Mouse (Mus musculus) myocyte (in vitro differentiated cells): ENCODE measurements around the gene Gm45233. TPM values are rescaled to one million over a fixed set of nuclear protein-coding genes. Genes with fewer than 3 reads are reported as not detected.

Experiments used
- H3K27me3 ChIP-seq: one replicate; pipeline ENCODE4 v1.6.1; 2011; ENCODE audit not compliant: control insufficient read depth, insufficient read depth, insufficient read length
- H3K36me3 ChIP-seq: one replicate; pipeline ENCODE4 v1.6.1; 2011; ENCODE audit not compliant: control insufficient read depth, insufficient read depth
- H3K4me2 ChIP-seq: one replicate; pipeline ENCODE4 v1.6.1; 2011; ENCODE audit warnings: low read depth, control low read depth
- H3K4me3 ChIP-seq: one replicate; pipeline ENCODE4 v1.5.1; 2011; ENCODE audit warnings: mild to moderate bottlenecking, control low read depth, moderate library complexity
- H3K79me2 ChIP-seq: one replicate; pipeline ENCODE4 v1.6.1; 2011; ENCODE audit not compliant: control insufficient read depth, insufficient read depth
- H3ac ChIP-seq: one replicate; pipeline ENCODE4 v1.6.1; 2011; ENCODE audit not compliant: control insufficient read depth, insufficient read length
- CEBPB ChIP-seq: IDR thresholded peaks from 2 replicates; pipeline ENCODE4 v1.6.1; 2011; ENCODE audit warnings: mild to moderate bottlenecking, moderate library complexity; ENCODE audit not compliant: poor library complexity, insufficient read depth, severe bottlenecking
- E2F4 ChIP-seq: IDR thresholded peaks from one replicate; pipeline ENCODE4 v1.6.1; 2011; ENCODE audit warnings: mild to moderate bottlenecking, control low read depth, moderate library complexity; ENCODE audit not compliant: insufficient read depth
- MAX ChIP-seq: IDR thresholded peaks from one replicate; pipeline ENCODE4 v1.6.1; 2011; ENCODE audit warnings: low read depth, mild to moderate bottlenecking, control low read depth
- MYOD1 ChIP-seq, 3 experiments: IDR thresholded peaks; one replicate each; pipeline ENCODE4 v1.6.1; 2011; ENCODE audit warnings: control low read depth in 2 of 3, low read depth in 2 of 3, mild to moderate bottlenecking in 2 of 3, moderate library complexity in 1 of 3; ENCODE audit not compliant: insufficient read length in 2 of 3, control insufficient read depth in 1 of 3
- MYOG ChIP-seq, 3 experiments: IDR thresholded peaks; one replicate each; pipeline ENCODE4 v1.6.1; 2011; ENCODE audit warnings: control low read depth in 2 of 3, low read depth in 2 of 3, mild to moderate bottlenecking in 2 of 3; ENCODE audit not compliant: insufficient read length in 2 of 3, control insufficient read depth in 1 of 3, insufficient read depth in 1 of 3
- POLR2A ChIP-seq: IDR thresholded peaks from one replicate; pipeline ENCODE4 v1.6.1; 2011; ENCODE audit warnings: low read depth, mild to moderate bottlenecking, control low read depth, moderate library complexity; ENCODE audit not compliant: insufficient read length
- POLR2AphosphoS2 ChIP-seq: IDR thresholded peaks from one replicate; pipeline ENCODE4 v1.6.1; 2011; ENCODE audit warnings: low read depth, control low read depth; ENCODE audit not compliant: insufficient read length
- REST ChIP-seq: IDR thresholded peaks from one replicate; pipeline ENCODE4 v1.6.1; 2011; ENCODE audit warnings: mild to moderate bottlenecking, control low read depth, moderate library complexity; ENCODE audit not compliant: insufficient read depth, insufficient read length
- SRF ChIP-seq: IDR thresholded peaks from one replicate; pipeline ENCODE4 v1.6.1; 2011; ENCODE audit warnings: low read depth; ENCODE audit not compliant: control insufficient read depth, insufficient read length
- TCF12 ChIP-seq: IDR thresholded peaks from one replicate; pipeline ENCODE4 v1.6.1; 2011; ENCODE audit warnings: mild to moderate bottlenecking, control low read depth; ENCODE audit not compliant: poor library complexity, insufficient read depth, severe bottlenecking
- TCF3 ChIP-seq: IDR thresholded peaks from one replicate; pipeline ENCODE4 v1.6.1; 2011; ENCODE audit warnings: low read depth, control low read depth; ENCODE audit not compliant: insufficient read length
- USF1 ChIP-seq: IDR thresholded peaks from one replicate; pipeline ENCODE4 v1.6.1; 2011; ENCODE audit warnings: low read depth, mild to moderate bottlenecking, control low read depth, moderate library complexity
- polyA plus RNA-seq: library from polyadenylated mRNA; unstranded; fragments of >200 nt; fragmentation: generic; extraction: Trizol; gene quantifications from one replicate; pipeline ENCODE4 v1.2.1, GENCODE M21; 2012; ENCODE audit warnings: missing spikeins

The Gm45233 gene
- polyA plus RNA-seq, 1 experiment = 0.12 TPM

- Histone ChIP-seq H3K4me2 (peak overlapping the region; percentile 61), H3K4me3 (no peak overlapping the region), H3K27me3 (peaks cover 8% of the 10 kb centered on the region), H3ac (no peak overlapping the region), H3K36me3 (no peaks in the 10 kb centered on the region), H3K79me2 (no peaks in the 10 kb centered on the region)
- TF ChIP-seq CEBPB (no peak), TCF12 (no peak), MYOG (IDR thresholded peaks at IDR 0.05; ENCODE audit: control insufficient read depth in 1 of 3, insufficient read depth in 1 of 3, insufficient read length in 2 of 3, low read depth in 2 of 3) (no peak), POLR2AphosphoS2 (no peak), E2F4 (no peak), SRF (no peak), POLR2A (no peak)
These were observed 46.3 kb downstream of the Gm45233 start for GRCm38 (mm10) chr7:43490182-43490584.

DNA sequence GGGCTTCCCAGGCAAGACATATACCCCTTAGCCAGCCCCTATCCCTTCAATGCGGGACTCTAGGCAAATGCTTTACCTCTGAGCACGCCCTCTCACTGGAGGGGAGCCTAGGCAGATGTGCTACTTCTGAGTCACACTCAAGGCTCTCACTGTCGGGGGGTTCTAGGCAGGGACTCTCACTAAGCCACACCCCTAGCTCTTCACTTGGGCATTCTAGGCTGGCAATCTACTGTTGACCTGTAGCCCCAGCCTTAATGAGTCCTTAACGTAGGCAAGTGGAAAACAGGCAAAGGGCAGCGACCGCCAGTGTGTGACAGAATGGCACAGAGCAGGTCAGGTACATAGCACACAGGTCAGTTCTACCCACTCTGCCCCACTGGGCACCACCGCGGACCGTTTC, 46.9 kb downstream of the Gm45233 start:
- Histone ChIP-seq H3K36me3 (no peaks in the 10 kb centered on the region), H3K4me2 (peak overlapping the region; percentile 61), H3ac (no peak overlapping the region), H3K27me3 (peaks cover 8% of the 10 kb centered on the region), H3K79me2 (no peaks in the 10 kb centered on the region), H3K4me3 (no peak overlapping the region)
- TF ChIP-seq USF1 = no peak
- no peak for TF ChIP-seq MYOD1 (IDR thresholded peaks at IDR 0.05; ENCODE audit: control insufficient read depth in 1 of 3, insufficient read length in 2 of 3, low read depth in 2 of 3)
- TF ChIP-seq CEBPB = no peak
- no peak for TF ChIP-seq REST
- no peak for TF ChIP-seq POLR2AphosphoS2
- TF ChIP-seq TCF3 = no peak
- no peak for TF ChIP-seq TCF12

- peaks cover 8% of the 10 kb centered on the region for H3K27me3 ChIP-seq
- TF ChIP-seq CEBPB (no peak), TCF12 (no peak), TCF3 (no peak), USF1 (no peak), SRF (no peak), POLR2A (no peak), POLR2AphosphoS2 (no peak), MYOD1 (IDR thresholded peaks at IDR 0.05; ENCODE audit: control insufficient read depth in 1 of 3, insufficient read length in 2 of 3, low read depth in 2 of 3) (no peak), E2F4 (no peak), REST (no peak), MYOG (IDR thresholded peaks at IDR 0.05; ENCODE audit: control insufficient read depth in 1 of 3, insufficient read depth in 1 of 3, insufficient read length in 2 of 3, low read depth in 2 of 3) (no peak), MAX (no peak)
- H3K79me2 ChIP-seq = no peaks in the 10 kb centered on the region
- H3K4me3 ChIP-seq = no peak overlapping the region
- H3K36me3 ChIP-seq = no peaks in the 10 kb centered on the region
- no peak overlapping the region for H3ac ChIP-seq
- no peak overlapping the region for H3K4me2 ChIP-seq
These were observed 51.6 kb downstream of the Gm45233 start for GRCm38 (mm10) chr7:43495343-43496021.

DNA sequence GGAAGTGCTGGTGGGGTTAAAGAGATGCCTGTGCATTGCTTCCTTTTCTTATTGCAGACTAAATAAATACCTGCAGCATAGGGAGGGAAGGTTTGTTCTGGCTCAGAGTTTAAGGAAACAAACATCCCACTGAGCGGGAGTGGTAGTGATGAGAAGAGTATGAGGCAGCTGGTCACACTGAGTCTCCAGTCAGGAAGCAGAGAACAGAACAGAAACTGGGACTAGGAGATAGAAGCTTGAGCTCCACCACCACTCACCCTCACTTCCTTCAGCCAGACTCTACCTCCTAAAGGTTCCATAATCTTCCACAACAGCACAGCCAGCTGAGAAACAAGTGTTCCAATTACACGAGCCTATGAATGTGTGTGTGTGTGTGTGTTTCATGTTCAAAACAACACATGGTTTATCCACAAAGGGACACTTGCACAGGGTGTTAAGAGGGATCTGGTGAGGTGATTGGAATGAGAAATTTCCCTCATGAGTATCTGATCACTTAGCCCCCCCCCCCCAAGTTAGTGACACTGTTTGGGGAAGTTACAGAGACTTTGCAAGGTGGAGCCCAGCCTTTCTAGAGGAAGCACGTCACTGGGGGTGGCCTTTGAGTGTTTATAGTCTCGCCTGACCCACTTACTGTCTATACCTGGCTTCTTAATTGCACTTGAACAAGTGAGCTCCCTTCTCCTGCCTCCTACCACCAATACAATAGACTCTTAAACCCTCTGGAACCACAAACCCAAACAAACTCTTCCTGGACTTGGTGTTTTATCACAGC, 68.0 kb downstream of the Gm45233 start:
- Histone ChIP-seq H3K79me2 (no peaks in the 10 kb centered on the region), H3ac (no peak overlapping the region), H3K4me2 (no peak overlapping the region), H3K4me3 (no peak overlapping the region), H3K27me3 (peaks cover 6% of the 10 kb centered on the region), H3K36me3 (no peaks in the 10 kb centered on the region)
- TF ChIP-seq USF1 (no peak), MAX (no peak), POLR2A (no peak), TCF3 (no peak), REST (no peak), E2F4 (no peak), CEBPB (no peak), MYOD1 (IDR thresholded peaks at IDR 0.05; ENCODE audit: control insufficient read depth in 1 of 3, insufficient read length in 2 of 3, low read depth in 2 of 3) (no peak), TCF12 (no peak), SRF (no peak), POLR2AphosphoS2 (no peak), MYOG (IDR thresholded peaks at IDR 0.05; ENCODE audit: control insufficient read depth in 1 of 3, insufficient read depth in 1 of 3, insufficient read length in 2 of 3, low read depth in 2 of 3) (no peak)
